Mouse (Mus musculus) inflammation-experienced regulatory T-cells, adult 6 months (primary cell): ENCODE data around the gene Galnt16. TPM values are rescaled to one million over a fixed set of nuclear protein-coding genes. Genes with fewer than 3 reads are reported as not detected.

ENCODE experiments used
- ATAC-seq: one replicate; pipeline ENCODE4 v1.8.0; 2017
- polyA plus RNA-seq, 3 experiments: library from polyadenylated mRNA; unstranded; fragments of 100-300 nt; shearing (Covaris generic); gene quantifications; one replicate each; pipeline ENCODE4 v1.2.1; 2017

Galnt16 gene
- polyA plus RNA-seq, 3 experiments from 2014 or later: 0.70 to 1.6 TPM; not detected in 1

DNA sequence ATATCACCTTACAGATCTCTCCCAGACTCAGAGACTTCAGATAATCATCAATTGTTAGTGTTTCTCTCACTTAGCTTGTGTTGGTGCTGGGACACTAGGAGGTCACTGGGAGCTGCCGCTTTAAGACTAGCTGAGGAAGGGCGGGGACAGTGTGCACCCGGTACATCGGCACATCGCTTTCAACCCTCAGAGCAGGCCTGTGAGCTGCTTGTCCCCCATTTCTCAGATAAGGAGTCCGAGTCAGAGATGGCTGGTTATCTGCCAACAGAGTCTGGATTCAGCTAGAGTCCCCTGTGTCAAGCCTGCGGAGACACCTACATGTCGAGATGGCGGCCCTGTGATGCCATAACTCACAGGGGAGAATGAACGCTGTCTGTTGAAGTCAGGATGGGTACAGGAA is 13.5 kb downstream of the Galnt16 start:
- no peak for ATAC-seq

DNA sequence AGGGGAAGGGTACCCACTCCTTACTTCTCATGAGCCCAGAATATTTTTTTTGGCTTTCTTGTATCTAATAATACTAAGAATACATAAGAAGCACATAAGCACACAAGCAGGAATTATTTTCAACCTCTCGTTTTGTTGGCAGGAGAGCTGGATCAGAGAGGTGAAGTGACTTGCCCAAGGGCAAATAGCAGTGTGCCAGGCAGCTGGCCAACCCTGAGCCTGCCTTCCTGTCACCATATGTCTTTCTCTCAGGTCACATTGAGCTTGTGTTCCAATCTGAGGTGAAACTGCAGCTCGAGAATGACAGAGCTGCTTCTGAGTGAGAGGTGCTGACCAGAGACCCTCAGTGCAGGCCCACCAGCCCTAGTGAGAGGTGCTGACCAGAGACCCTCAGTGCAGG is 15.8 kb downstream of the Galnt16 start:
- ATAC-seq: no peak

DNA sequence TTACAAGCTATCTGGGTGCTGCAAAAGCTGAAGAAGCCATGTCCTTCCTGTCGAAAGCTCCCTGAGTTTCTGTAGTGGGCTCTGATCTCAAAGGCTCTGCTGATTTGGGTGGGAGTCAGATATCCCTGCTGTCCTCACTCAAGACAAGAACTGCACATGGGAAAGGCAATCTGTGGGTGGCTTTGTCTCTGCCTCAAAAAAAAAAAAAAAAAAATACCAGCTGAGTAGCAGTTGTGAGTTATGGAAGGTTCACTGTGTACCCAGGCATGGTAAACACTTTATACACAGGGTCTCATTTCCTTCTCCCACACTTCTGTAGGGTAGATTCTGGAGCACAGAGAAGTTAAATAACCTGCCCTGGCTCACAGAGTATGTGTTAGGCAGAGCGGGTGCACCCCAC is 19.2 kb downstream of the Galnt16 start:
- ATAC-seq: no peak

DNA sequence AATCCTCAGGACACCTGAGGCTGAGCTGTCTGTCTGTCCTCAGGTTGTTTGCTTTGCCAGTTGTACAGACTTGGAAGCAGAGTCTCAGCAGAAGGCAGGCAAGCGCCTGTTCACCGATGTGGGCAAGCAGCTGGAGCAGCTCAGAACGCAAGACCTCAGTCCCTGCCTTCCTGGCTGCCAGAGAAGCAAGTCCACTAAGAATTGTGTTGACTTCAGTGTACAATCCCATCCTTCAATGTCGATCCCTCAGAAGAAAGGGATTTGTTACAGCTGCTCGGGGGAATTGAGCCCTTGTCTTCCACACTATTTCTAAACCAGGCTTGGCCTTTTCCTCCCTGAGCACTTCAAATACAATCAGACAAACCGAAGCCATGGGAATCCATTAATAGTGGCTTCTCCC is 20.2 kb downstream of the Galnt16 start:
- no peak for ATAC-seq

DNA sequence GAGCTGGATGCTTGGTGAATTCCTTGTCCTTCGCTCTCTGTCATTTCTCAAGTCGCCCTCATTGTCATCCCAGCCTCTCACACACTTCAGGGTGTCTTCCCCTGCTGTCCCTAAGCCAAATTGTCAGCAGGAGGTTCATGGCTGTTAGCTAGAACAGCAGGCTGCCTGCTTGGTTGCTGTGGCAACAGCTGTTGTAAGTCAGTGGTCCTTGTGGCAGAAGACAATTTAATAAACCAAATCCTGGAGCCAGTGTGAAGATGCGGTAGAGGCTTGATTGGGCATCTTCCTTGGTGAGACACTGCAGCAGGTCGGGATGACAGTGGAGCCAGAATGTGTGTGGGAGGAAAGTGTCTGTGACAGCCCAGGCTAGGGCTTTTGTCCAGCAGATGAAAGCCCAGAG is 27.2 kb downstream of the Galnt16 start:
- no peak for ATAC-seq

DNA sequence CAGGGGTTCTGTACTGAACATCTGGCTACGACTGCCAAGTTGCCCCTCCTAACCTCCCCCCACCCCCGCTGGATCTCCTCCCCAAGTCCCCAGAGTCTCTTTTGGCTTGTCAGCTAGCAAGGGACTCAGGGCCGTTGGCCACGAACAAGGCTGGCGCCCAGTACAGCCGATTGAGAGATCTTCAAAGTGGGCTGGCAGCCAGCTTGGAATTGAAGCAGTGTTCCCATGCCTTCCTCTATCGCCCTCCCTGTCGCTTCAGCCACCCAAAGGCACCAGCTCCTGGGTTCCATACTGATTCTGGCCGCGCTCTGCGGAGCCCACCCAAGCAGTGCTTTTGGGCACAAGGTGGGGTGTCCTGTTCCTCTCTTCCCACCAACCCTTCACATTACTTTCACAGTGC is 31.6 kb downstream of the Galnt16 start:
- ATAC-seq: no peak

DNA sequence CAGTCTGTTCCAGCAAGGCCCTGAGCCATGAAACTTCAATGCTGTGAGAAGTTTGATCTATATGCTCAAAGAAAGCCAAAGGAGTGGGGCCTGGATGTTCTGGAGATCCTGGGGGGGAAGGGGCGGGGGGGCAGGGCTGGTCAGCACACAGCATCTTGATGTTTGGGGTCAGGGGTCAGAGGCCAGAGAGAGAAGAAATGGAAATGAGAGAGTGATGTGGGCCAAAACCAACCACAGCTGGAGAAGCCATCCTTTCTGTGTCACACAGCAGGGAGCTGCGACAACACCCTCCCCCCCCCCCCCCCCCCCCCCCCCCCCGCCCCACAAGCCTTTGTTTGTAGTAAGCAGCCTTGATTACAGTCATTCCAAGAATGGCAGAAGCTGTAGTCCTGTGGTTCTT is 35.1 kb downstream of the Galnt16 start:
- no peak for ATAC-seq

DNA sequence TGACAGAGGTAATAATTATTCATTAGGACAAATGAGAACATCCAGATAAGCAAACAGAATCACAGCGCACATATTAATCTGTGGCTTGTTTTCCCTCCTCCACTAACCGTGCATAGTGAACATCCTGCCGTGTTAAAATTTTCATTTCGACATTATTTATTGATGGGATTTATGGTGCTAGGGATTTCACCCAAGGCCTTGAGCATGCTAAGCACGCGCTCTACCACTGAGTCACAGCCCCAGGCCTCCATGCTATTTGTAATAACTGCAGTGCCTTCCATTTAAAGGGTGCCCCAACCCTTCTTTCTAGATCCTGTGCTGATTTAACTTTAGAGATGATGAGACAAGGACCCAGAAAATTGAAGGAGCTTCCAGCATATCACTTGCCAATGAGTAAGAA is 36.2 kb downstream of the Galnt16 start:
- ATAC-seq: no peak

DNA sequence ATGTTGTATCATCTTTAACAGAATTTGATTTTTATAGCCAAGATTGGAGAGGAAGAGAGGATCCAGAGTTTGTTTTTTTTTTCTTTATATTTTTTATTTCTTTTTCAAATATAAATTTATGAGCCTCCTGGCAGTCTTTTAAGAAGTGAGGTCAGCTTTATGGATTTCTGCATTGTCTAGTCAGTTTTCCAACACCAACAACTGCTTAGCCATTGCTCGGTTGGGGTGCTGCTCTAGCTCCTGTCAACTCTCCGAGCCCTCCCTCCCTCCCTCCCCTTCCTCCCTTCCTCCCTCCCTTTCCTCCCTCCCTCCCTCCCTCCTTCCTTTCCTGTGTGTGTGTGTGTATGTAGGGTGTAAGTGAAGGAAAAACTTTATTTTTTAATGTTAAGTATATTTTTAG is 43.8 kb downstream of the Galnt16 start:
- ATAC-seq: no peak

DNA sequence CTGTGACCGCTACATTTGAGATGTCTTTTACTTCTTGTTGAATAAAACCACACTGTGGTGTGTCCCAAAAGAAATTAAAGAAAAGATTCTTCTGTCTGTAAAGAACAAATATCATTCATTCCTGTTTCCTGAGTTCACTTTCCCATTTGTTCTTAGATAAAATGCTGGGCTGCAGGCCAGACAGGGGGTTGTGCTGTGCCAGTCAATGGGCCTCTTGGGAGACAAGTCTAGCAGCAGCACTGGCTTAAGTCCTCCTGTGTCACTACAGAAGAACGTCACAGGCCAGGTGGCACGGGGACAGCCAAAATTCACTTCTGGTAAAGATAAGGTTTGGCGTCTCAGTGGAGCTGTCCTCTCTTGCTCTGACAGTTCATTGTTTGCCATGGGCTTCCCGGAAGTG is 44.7 kb downstream of the Galnt16 start:
- ATAC-seq: no peak

DNA sequence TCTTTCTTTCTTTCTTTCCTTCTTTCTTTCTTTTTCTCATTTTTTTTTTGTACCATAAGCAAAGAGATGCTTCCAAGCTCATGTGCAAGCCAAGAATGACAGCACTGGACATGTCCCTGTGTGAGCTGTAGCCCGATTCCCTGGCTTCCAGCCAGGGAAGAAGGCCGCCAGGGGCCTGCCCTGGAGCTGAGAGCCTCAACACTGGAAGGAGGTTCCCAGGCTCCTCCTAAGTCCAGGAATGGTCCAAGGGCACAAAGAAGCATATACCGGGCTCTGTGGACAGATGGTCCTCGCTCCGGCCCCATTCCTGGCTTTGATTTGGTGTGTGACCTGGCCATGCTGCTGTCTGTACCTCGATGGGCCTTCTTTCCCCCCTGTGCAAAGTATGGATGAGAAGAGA is 46.9 kb downstream of the Galnt16 start:
- ATAC-seq: no peak

DNA sequence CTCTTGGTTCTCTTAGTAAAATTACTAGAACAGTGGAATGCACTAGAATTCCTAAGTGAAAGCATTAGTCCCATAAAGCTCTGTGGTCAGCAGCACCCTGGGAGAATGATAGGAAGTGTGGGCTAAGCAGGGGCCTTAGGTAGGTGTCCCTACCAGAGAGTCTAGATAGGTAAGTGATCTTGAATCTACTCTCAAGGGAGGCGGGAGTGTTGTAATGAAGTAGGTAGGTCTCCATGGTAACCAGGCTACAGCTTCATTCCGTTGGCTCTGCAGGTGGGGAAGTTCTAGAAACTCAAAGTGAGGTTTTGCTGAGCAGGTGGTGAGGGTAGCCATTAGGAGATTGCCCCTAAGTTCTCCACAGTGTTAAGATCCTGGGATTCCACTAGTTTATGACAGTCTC is 47.7 kb downstream of the Galnt16 start:
- no peak for ATAC-seq

DNA sequence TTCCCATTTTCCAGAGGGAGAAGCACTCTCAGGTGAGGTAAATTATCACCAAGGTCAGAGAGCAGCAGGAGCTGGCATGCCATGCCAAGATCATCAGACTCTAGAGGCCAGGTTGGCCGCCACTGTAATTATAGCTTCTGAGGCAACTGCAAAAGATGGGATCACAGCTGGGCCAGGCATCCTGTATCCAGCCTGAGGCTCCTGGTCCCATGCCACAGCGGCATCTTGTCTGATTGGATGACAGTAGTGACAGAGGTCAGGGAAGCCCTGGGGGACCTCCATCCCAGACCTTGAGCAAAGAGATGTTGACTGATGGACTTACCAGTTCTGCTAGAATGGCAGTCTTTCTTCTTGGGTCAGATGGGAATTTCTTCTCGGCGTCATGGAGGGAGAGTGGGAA is 48.4 kb downstream of the Galnt16 start:
- no peak for ATAC-seq

DNA sequence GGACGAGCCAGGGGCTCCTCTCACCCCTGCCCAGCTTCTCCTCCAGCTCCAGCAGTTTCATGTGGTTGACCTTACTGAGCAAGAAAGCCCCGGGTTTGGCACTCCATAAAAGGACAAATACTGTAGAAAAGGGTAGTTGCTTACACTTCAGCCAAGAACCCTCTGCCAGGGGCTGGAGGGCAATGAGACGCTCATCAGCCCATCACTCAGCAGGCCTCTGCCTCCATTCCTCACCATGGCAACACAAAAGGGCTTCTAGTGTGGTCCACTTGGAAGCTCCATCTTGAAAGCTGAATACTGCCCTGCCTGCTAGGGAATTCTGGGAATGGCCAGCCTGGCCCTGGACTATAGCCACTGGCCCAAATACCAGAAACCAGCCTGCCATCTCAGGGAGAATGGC is 49.3 kb downstream of the Galnt16 start:
- ATAC-seq: no peak

DNA sequence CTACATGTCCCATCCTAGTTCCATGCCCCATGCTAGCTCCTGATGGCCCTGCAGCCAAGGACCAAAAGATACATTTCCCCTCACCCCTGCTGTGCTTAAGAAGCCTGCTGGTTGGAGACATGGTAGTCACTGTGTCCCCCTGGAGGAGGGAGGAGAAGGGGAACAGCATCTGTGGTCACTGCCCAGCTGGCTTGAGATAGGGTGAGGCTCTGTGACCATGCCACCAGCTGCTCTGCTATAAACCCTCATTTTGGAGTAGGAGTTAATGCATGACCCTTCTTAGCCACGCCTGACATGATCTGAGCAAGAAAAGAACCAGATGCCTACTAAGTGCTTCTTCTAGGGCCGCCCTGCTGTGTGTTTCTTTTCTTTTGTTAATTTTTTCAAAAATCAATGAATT is 51.5 kb downstream of the Galnt16 start:
- no peak for ATAC-seq

DNA sequence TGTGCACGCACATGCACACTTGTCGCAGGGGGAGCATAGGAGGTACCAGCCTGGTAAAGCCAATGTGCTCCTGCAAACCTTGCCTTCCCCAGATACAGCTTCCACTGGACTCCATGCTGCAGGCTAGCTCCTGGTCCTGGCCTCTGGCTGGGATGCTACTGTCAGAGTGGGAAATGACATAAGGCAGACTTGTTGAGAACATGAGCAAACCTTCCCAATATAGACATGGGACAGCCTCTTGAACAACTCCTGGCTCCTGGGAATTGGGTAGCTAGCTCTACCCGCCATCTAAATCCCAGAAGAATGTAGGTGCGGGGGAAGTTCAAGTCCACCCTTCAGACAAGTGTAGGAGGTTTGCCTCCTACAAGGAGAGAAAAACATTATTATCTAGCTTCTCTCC is 56.2 kb downstream of the Galnt16 start:
- ATAC-seq: no peak

DNA sequence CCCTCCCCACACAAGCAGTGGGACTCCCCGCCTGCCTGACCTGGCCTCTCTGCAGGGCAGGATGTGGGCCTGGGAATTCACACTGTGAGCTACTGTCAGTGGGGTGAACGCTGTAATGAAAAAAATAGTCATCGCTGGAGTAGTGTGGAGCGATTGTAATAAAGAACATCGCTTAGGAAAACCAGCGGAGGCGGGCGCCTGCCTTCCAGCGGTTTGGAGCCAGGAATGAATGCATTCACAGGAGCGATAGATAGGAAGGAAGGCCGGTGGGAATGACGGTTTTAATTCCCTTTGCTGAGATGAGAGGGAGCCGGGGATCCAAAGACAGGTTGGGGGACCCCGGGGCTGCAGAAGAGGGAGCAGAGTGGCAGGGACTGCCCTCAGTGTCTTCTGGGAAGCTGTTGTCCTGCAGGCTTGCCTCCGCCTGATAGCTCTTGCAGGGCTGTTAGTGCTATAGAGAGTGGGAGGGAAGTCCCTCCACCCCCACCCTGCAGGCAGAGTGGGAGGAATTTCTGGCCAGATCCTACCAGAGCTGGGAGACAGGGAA is 56.8 kb downstream of the Galnt16 start:
- ATAC-seq: no peak

DNA sequence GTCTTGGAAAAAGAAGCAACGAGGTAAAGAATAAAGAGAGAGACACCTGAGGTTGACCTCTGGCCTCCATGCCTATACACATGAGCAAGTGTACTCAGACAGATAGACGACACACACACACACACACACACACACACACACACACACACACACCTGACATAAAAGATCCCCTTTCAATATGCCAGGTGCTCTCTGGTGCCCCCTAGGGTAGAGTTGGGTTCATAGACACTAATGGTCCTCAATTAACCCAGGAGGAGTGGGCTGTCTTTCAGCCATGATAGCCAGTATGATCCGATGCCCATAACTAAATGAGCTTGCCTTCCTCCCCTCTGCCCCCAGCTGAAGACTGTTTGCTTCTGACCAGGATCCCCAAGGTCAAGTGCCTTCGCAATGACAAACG is 59.0 kb downstream of the Galnt16 start:
- no peak for ATAC-seq

DNA sequence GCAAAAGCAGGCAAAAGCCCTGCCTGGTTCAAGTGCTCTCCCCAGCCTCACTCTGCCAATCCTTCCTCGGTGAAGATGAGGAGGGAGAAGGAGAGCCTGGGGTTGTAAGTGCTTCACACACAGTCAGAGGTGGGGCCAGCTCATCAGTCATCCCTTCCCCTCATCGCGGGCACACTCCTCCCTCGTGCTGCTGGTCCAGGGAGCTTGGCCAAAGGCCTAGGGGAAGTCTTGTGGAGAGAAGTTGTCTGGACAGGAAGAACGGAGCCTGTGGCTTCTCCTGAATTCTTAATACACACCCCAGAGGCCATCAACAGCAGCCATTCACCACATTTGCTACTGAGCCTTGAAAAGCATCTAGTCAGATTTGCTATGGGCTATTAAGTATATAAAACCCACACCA is 63.3 kb downstream of the Galnt16 start:
- no peak for ATAC-seq

DNA sequence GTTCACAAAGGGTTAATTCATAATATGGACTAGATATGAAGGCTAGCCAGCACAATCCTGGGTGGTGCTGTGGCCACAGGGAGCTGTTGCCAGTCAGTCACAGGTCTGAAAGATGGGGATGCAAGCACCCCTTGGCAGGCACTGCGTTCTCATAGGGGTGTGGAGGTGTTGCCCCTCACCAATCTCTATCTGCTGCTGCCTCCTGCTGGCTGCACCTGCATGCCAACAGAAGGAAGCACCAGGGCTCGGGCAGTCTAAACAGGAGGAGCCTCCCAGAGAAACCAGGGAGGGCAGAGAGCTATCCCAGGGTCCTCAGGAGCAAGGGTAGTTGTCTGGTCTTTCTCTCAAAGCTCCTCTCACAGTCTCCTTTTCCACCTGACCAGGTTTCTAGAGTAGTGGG is 66.9 kb downstream of the Galnt16 start:
- ATAC-seq: no peak

DNA sequence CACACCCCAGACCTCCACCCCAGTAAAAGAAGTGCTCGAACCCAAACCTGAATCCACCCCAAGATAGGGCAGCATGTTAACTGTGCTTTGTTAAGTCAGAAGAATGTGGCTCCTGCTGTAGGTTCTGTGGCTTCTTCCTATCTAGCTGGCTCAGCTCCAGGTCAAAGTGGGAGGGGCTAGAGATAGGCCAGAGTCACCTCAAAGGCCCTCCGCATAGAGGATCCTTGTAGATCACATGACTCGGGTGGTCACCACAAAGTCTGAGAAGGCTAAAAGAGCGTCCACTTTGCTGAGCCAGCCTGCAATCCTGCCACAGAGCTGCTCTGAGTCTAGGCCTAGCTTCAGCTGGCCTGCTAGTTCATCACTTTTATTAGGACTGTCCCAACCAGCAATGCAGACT is 76.1 kb downstream of the Galnt16 start:
- no peak for ATAC-seq

DNA sequence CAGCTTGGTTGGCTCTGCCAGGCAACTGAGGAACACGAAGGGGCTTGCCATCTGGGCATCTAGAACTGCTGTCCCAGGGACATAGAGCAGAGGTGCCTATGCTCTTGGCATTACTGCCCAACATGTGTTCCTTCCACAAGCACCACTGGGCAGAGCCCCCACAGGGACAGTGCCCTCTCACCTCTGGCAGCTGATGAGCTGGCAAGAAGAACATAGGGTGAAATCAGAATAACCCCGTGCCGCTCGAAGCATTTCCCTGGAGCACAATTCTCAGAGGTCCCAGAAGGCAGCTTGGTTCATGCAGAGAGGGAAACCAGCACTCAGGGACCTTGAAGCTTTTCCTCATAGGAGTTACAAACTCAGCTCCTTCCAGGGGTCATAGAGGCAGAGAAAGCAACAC is 76.7 kb downstream of the Galnt16 start:
- ATAC-seq: no peak

DNA sequence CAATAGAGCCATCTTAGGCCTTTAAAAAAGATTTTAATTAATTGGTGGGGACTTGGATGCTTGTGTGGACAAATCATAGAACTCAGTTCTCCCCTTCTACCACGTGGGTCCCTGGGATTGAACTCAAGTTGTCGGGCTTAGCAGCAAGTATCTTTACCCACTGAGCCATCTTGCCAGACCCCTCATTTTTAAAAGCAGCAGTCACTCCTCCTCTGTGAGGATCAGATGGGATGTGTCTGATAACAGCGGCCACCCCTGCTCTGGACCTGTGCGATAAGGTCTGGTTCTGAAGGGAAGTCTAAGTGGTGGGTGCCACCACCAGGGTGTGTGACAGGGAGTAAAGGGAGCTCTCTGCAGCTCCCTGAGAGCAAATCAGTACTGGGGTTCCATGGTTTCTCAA is 77.5 kb downstream of the Galnt16 start:
- ATAC-seq: no peak

DNA sequence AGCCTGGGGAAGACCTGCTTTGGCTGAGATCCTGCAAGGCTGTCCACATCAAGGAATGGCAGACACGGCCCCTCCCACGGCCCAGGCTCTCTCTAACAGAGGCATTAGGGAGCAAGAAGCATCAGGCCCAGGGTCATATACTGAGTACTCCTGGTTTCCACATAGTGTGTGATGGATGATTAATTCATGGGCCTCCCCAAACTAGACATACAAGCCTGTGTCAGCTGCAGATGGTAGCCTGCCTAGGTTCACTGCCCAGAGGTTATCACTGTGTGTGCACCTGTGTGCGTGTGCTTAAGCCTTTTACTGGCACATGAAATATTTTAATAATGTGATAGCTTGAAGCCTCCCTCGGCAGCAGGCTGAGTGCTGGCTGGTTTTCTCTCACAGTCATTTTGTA is 77.9 kb downstream of the Galnt16 start:
- no peak for ATAC-seq

DNA sequence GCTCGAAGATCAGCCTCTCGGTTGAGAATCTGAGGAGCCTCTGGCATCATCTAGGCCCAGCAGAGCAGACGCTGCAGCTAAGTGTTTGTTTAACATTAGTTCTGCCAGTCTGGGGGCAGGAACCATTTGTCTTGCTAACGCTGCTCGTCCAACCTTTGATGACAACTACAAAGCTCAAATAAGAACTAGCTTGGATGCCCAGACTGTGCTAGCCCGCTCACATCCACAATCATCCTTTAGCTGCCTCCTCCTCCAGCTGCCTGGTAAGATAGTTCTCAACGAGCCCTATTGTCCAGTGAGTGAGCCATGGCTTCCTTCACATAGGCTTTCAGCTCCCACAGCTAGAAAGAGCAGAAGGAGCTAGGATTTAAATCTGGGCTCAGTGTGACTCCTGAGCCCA is 80.2 kb downstream of the Galnt16 start:
- ATAC-seq: no peak

DNA sequence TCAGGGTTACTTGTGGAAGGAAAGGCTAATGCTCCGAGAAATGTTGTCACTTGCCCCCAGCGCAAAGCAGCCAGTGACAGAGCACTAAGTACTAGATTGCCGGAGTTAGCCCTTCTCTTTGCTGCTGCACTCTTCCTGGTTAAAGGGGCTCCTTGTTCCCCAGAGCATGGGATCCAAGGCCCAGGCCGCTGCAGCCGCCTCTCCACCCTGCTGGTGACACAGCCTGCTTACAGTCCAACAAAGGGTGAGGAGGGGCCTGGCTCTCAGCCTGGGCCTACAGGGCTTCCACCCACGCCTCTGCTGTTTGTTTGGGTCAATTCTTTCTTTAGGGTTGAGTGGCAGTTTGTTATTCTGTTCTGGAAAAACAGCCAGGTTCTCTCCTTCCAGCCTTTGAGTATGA is 80.7 kb downstream of the Galnt16 start:
- no peak for ATAC-seq
